Mouse (Mus musculus): ENCODE data around the gene Olfr669. TPM values are rescaled to one million over a fixed set of nuclear protein-coding genes. Genes with fewer than 3 reads are reported as not detected.
"Not testable (repeated sequence)": the region's sequence is repeated elsewhere in the genome, so short reads cannot be mapped to it uniquely, and the experiment has no call there.

Gene Olfr669
- not detected for total RNA-seq (2021)
- long read RNA-seq, experiment 1 = 0 reads
- long read RNA-seq, experiment 2 = 0 reads

DNA sequence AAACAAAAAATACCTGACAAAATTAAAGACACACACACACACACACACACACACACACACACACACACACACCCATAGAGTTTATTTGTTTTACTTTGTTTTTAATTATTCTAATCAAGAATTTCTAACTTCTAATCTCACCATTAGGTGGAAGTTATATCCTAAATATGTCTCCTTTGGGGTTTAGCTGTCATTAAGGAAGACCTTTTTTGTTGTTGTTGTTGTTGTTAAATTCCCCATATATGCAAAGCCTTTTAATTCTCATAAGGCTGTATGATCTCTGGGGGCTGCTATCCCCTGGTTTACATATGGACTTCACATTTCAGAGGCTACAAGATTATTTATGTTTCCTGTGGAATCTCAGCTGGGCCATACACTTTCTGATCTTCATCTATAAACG lies at the start of gene Olfr669:
Gene Olfr669 (plus strand): TSS at position 301 of the 400 bp plus-strand sequence.
- no peak for DNase-seq

DNA sequence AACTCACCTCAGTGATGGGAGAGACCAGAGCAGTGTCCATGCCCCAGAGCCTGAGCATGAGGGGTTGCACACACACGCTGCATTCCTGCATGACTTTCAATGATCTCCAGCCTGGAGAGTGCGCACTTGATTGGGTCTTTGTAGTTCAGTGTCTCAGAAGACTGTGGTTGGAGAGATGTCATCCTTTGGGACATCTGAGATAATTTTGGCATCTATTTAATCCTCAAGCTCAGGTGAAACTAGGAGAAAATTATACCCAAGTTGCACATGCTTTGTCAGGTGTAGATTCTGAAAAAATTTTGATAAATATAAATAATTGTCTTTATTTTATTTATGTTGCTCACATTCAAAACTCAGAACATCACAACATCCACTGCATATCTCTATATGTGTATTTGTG lies 38.2 kb upstream of the Olfr669 start, which contains the start of gene Olfr666:
Gene Olfr666 (minus strand): TSS at position 101 of the 400 bp plus-strand sequence.
- DNase-seq = no peak

DNA sequence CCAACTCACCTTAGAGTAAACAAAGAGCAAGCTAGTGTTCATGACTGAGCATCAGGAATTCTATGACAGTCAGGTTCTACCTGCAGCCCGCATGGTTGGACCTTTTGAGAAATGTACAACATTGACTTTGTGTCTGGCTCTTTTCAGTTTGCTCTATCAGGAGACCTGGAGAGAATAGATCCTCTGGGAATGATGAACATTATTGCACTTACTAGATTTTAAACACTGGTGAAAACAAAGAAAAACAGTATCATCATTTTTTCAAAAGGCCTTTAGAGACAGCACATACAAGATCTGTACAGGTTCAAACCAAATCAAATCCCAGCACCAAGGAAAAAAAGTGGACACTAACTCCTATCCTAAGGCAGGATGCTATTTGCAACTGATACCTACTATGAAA lies 12.7 kb upstream of the Olfr669 start, which contains the start of gene Olfr667:
Gene Olfr667 (minus strand): TSS at position 101 of the 400 bp plus-strand sequence.
- no peak for DNase-seq

GRCm38 (mm10) chr7:104927957-104928356 lies 6.1 kb upstream of the Olfr669 start, which contains the start of gene Olfr668:
Olfr668 (minus strand) TSS chr7:104928057.
- DNase-seq = no peak

DNA sequence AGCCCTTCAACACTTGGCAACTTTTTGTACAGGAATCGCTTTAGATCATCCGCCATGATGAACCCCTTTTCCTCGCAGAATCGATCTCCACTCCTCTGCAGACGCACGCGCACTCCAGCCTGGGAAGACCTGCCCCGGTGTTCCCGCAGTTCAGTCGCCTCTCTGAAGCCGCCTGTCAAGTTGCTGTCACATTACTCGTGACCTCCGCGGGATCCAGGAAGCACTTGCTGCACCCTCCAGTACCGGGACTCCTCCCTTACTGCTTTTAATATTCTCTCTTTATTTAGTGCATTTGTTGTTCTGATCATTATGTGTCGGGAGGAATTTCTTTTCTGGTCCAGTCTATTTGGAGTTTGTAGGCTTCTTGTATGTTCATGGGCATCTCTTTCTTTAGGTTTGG lies 16.2 kb downstream of the Olfr669 start:
- DNase-seq = not testable (repeated sequence)

DNA sequence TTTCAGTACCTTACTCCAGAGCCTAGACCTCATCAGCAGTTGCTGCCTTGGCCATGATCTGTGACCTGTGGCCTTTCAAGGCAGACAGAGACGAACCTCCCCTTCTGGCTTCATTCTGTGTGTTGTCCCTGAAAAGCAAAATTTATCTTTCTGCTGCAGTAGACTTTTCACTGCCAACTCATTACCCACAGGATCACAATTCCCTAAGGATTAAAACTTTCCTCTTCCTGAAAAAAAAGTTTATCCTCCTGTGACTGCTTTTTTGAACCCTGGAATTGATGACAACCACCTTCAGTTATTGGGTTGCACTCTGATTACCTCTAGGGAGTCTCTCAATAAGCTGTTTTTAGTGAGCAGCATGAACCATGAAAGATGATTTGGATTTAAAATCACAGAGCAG lies 28.5 kb downstream of the Olfr669 start, which contains the start of gene Olfr670:
Gene Olfr670 (minus strand): TSS at position 101 of the 400 bp plus-strand sequence.
- no peak for DNase-seq

DNA sequence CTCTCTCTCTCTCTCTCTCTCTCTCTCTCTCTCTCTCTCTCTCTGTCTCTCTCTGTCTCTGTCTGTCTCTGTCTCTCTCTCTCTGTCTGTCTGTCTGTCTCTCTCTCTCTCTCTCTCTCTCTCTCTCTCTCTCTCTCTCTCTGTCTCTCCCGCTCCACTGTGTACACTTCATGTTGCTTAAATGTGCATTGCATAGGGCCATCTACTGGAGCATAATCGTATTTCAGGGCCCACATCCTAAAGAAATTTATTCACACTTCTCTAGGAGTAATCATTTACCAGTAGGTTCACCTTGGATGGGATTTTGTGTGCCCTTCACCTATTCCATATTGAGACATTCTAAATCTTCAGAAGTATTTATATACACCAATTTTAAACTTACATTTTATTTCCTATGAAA lies 38.5 kb downstream of the Olfr669 start:
- DNase-seq = not testable (repeated sequence)

- no peak for DNase-seq
Observed at GRCm38 (mm10) chr7:104979026-104979425, 45.0 kb downstream of the Olfr669 start, which contains the start of gene Olfr671. Olfr671 (minus strand) TSS chr7:104979126.

Other genes starting within 250 kb of the Olfr669 start
- not detected for gene Olfr661, start 247.7 kb upstream of the Olfr669 start, total RNA-seq (2021)
- gene Usp17le, start 156.8 kb upstream of the Olfr669 start, total RNA-seq (2021) = not detected
- not detected for gene Usp17lb, start 91.6 kb upstream of the Olfr669 start, total RNA-seq (2021)
- gene Usp17la, start 77.2 kb upstream of the Olfr669 start, total RNA-seq (2021) = not detected
- not detected for gene Olfr665, start 56.2 kb upstream of the Olfr669 start, total RNA-seq (2021)
- not detected for gene Olfr666, start 38.3 kb upstream of the Olfr669 start, total RNA-seq (2021)
- gene Olfr667, start 12.8 kb upstream of the Olfr669 start, total RNA-seq (2021) = not detected
- not detected for gene Olfr668, start 6.2 kb upstream of the Olfr669 start, total RNA-seq (2021)
- gene Olfr670, start 28.4 kb downstream of the Olfr669 start, total RNA-seq (2021) = not detected
- gene Olfr671, start 44.9 kb downstream of the Olfr669 start, total RNA-seq (2021) = not detected
- not detected for gene Olfr672, start 67.8 kb downstream of the Olfr669 start, total RNA-seq (2021)
- not detected for gene Olfr675, start 94.2 kb downstream of the Olfr669 start, total RNA-seq (2021)
- not detected for gene Olfr676, start 98.5 kb downstream of the Olfr669 start, total RNA-seq (2021)
- gene Olfr677, start 117.1 kb downstream of the Olfr669 start, total RNA-seq (2021) = not detected
- not detected for gene Olfr678, start 130.2 kb downstream of the Olfr669 start, total RNA-seq (2021)
- not detected for gene Olfr679, start 147.0 kb downstream of the Olfr669 start, total RNA-seq (2021)
- not detected for gene Olfr680-ps1, start 158.6 kb downstream of the Olfr669 start, total RNA-seq (2021)
- not detected for gene Olfr681, start 182.6 kb downstream of the Olfr669 start, total RNA-seq (2021)
- gene Olfr683, start 212.8 kb downstream of the Olfr669 start, total RNA-seq (2021) = not detected
- not detected for gene Olfr684, start 229.4 kb downstream of the Olfr669 start, total RNA-seq (2021)